Mouse (Mus musculus): ENCODE measurements around the gene Bcas3. TPM values are rescaled to one million over a fixed set of nuclear protein-coding genes. Genes with fewer than 3 reads are reported as not detected.

Bcas3 gene
- polyA plus RNA-seq, 1 experiment from 2014 or later: 16.6 TPM

DNA sequence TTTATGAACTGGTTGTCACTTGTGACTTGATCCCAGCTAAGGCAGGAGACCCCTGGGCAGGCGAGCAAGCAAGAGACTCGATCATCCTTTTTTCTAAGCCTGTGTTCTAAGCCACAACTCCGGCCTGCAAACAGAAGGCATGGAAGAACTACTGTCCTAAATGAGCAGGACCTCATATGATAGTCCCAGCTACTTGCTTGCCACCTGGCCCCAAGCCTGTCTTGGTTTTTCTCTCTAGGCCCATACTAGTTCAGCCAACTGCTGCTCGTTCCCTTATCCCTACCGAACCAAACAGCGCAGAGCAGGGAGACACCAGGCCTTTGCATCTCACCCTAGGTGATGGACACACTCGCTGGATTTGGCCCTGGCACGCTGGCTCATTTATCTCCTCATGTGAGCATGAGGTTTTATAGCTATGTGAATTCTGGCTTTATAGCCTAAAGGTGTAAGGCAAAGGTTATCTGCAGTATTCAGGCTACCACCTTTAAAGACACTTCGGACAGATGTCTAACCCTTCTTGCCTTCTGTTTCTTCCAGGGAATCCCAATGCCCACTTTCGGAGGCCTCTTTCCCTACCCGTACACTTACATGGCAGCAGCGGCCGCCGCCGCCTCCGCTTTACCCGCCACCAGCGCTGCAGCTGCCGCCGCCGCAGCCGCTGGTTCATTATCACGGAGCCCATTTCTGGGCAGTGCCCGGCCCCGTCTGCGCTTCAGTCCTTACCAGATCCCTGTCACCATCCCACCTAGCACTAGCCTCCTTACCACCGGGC lies 487.2 kb downstream of the Bcas3 start:
- Histone ChIP-seq H3K36me3 (no peaks in the 10 kb centered on the region), H3K27ac (peak overlapping the region; percentile 0; the same call in 1 of the 2 replicates), H3K9ac (peak overlapping the region; percentile 39; the same call in 1 of the 2 replicates), H3K4me2 (peak overlapping the region; percentile 51), H3K9me3 (replicated peaks) (no peaks in the 10 kb centered on the region), H3K27me3 (peaks cover 84% of the 10 kb centered on the region), H3K4me1 (replicated peaks) (peaks cover 57% of the 10 kb centered on the region), H3K4me3 (peak overlapping the region; percentile 64)
- 25% methylated on average over 27 of the region's 27 CpGs for WGBS
- ATAC-seq (replicated peaks; ENCODE audit: insufficient number of reproducible peaks, insufficient read depth, low FRiP score, low read depth): no peak

DNA sequence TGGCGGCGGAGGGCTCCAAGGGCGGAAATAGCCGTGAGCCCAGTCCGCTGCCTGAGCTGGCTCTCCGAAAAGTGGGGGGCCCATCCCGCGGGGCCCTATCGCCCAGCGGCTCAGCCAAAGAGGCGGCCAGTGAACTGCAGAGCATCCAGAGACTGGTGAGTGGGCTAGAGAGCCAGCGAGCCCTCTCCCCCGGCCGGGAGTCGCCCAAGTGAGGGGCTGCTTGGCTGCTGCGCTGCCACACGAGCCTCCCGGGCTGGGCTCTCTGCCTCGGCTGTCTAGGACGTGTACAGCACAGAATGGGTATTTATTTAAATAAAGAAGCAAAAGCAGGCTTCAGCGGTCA lies 487.8 kb downstream of the Bcas3 start:
- Histone ChIP-seq H3K4me1 (replicated peaks) (peaks cover 57% of the 10 kb centered on the region), H3K4me2 (peak overlapping the region; percentile 51), H3K4me3 (peak overlapping the region; percentile 64), H3K9ac (peak overlapping the region; percentile 39; the same call in 1 of the 2 replicates), H3K27me3 (peaks cover 83% of the 10 kb centered on the region), H3K36me3 (no peaks in the 10 kb centered on the region), H3K27ac (0 out of 2 replicates have a peak overlapping the region, but pooled peaks have one; percentile 6), H3K9me3 (replicated peaks) (no peaks in the 10 kb centered on the region)
- no peak for ATAC-seq (replicated peaks; ENCODE audit: insufficient number of reproducible peaks, insufficient read depth, low FRiP score, low read depth)
- 24% methylated on average over 21 of the region's 21 CpGs for WGBS

DNA sequence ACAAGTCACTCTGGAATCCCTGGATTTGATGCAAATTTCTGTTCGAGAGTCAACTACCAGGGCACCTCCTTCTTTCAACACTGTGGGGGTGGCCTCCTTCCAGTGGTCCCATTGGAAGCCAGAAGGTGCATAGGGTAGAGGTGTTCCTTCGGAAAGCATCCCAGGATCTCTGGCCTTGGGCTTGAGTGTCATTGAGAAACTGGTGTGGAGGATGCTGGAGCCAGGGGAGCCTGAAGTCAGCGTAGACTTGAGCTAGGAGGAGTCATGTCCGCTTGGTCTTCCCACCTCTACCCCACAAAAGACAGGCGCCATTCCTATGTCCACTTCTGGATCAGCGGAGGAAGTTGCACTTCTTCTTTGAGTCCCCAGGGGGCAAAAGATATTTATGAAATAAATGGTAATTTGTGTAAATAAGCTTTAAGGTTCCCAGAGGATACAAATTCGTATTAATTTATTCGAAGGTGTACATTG lies 488.3 kb downstream of the Bcas3 start:
- Histone ChIP-seq H3K4me3 (peak overlapping the region; percentile 64), H3K36me3 (no peaks in the 10 kb centered on the region), H3K27me3 (peaks cover 83% of the 10 kb centered on the region), H3K4me2 (peak overlapping the region; percentile 94; the same call in 1 of the 2 replicates), H3K27ac (peak overlapping the region; percentile 6; the same call in 1 of the 2 replicates), H3K4me1 (replicated peaks) (peaks cover 57% of the 10 kb centered on the region), H3K9me3 (replicated peaks) (no peaks in the 10 kb centered on the region), H3K9ac (peak overlapping the region; percentile 39; the same call in 1 of the 2 replicates)
- 31% methylated on average over 8 of the region's 8 CpGs for WGBS
- ATAC-seq (replicated peaks; ENCODE audit: insufficient number of reproducible peaks, insufficient read depth, low FRiP score, low read depth): no peak

DNA sequence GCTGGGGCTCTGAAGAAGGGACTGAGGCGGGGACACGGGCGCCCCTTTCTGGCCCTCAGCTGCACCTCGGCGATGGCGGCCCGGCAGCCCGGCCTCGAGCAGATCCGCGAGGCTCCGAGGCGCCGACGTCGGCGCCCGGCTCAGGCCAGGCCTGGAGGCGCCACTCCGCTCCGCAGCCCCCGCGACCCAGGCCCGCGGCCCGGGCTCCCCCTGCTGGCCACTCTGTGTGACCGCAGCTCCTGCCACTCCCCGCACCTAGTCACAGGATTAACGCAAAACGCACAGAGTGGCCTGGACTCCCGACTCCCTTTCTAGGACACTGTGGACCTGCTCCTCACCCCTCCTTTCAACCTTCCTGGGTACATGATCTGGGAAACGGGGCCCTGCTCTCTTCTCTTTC lies 489.0 kb downstream of the Bcas3 start:
- Histone ChIP-seq H3K36me3 (no peaks in the 10 kb centered on the region), H3K9me3 (replicated peaks) (no peaks in the 10 kb centered on the region), H3K4me1 (replicated peaks) (peaks cover 54% of the 10 kb centered on the region), H3K27me3 (peaks cover 80% of the 10 kb centered on the region), H3K9ac (peak overlapping the region; percentile 37; the same call in 1 of the 2 replicates), H3K4me3 (peak overlapping the region; percentile 64), H3K4me2 (peak overlapping the region; percentile 94), H3K27ac (no peak overlapping the region)
- peak; percentile 37; the same call in 1 of the 2 replicates for ATAC-seq (replicated peaks; ENCODE audit: insufficient number of reproducible peaks, insufficient read depth, low FRiP score, low read depth)
- WGBS: under 1% methylated on average over 30 of the region's 32 CpGs

DNA sequence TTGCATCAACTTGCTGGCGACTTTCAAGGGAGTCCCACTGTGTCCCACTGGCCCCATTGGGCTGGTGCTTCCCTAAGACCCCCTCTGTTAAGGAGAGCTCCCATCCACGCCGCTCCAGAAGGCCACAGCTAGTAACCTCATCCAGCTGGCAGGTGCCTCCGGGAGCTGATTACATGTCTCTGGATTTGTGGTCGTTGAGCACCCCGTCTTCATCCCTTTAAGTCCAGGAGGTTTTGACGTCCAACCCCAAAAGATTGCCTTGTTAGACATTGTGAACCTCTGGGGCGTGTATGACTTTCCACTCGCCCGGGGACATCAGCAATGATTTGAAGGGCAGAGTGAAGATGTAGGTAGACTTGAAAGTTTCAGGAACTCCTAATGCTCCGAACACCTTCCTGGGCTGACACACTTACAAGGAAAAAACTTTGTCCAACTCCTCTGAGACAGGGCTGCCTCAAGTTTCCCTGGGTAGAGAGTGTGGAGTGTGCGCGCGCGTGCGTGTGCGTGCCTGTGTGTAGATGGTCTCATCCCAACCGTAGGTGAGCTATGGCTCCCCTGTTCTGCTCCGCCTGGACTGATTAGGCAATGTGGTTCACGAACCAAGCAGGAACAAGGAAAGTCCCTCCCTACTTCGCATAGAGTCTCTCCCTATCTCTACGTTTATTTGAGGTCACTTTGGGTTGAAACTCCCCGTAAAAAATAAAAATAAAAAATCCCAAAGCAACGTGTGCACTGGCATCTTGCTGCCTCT lies 489.8 kb downstream of the Bcas3 start:
- peak overlapping the region; percentile 94 for H3K4me2 ChIP-seq
- WGBS: 8% methylated on average over 24 of the region's 24 CpGs
- peaks cover 46% of the 10 kb centered on the region for H3K4me1 ChIP-seq (replicated peaks)
- H3K27ac ChIP-seq: peak overlapping the region; percentile 49
- peak overlapping the region; percentile 66; the same call in 1 of the 2 replicates for H3K9ac ChIP-seq
- H3K36me3 ChIP-seq: no peaks in the 10 kb centered on the region
- H3K27me3 ChIP-seq: peaks cover 74% of the 10 kb centered on the region
- H3K9me3 ChIP-seq (replicated peaks): no peaks in the 10 kb centered on the region
- no peak for ATAC-seq (replicated peaks; ENCODE audit: insufficient number of reproducible peaks, insufficient read depth, low FRiP score, low read depth)
- peak overlapping the region; percentile 64 for H3K4me3 ChIP-seq

DNA sequence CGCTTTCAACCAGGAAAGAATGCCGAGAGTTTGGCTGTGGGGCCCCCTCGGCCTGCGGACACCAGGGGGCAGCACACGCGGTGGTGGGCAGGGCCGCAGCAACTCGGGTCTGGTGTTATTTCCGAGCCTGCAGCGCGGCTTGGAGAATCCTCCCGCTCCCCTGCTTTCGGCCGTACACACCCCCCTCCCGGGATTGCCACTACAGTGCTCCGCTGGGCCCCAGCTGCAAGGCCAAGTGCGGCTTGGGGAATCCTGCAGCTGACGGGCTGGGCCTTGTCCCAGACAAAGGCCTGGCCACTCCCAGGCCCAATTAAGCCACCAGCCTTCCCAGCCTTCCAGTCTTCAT lies 490.4 kb downstream of the Bcas3 start:
- H3K27me3 ChIP-seq: peaks cover 73% of the 10 kb centered on the region
- H3K36me3 ChIP-seq: no peaks in the 10 kb centered on the region
- peak overlapping the region; percentile 49 for H3K27ac ChIP-seq
- peak overlapping the region; percentile 64 for H3K4me3 ChIP-seq
- peak; percentile 42; the same call in 1 of the 2 replicates for ATAC-seq (replicated peaks; ENCODE audit: insufficient number of reproducible peaks, insufficient read depth, low FRiP score, low read depth)
- no peaks in the 10 kb centered on the region for H3K9me3 ChIP-seq (replicated peaks)
- peak overlapping the region; percentile 94 for H3K4me2 ChIP-seq
- peaks cover 40% of the 10 kb centered on the region for H3K4me1 ChIP-seq (replicated peaks)
- H3K9ac ChIP-seq: peak overlapping the region; percentile 66
- WGBS: under 1% methylated on average over 18 of the region's 18 CpGs

DNA sequence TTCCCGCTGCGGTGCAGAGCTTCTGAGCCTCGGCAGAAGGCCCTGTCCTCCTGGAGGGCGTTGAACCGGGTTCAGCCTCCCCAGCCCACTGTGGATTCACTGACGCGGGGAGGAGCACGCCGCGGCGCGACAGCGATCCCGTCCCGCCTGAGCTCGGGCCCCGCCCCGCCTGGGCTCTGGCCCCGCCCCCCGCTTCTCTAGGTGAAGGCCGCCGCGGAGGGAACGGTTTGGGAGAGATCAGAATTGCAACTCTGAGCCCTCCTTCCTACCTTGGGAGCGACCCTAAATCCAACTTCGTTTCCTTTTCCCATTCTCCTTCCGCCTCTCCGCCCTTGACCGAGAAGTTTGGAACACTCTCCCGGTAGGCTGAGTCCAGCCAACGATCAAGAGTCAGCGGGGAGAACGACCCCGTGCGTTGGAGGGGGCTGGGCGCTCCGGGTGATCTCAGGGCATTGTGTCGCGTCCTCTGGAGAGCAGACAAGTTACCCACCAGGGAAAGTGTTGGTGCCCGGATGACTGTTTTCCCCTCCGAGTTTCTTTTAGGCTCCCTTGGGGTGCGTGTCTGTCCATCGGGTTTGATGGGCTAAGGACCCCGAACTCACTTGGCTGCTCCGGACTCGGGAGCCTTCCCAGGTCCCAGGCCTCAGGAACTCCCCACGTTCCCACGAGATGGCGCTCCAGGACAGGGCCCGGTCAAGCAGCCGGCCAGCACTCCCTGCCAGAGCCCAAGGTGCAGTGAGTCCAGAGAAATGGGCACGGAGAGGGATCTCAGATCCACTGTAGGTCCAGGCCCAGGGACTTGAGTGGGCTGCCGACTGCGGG lies 491.4 kb downstream of the Bcas3 start:
- Histone ChIP-seq H3K27me3 (peaks cover 63% of the 10 kb centered on the region), H3K4me2 (peak overlapping the region; percentile 94), H3K4me1 (replicated peaks) (peaks cover 42% of the 10 kb centered on the region), H3K9ac (peak overlapping the region; percentile 66), H3K4me3 (peak overlapping the region; percentile 64), H3K9me3 (replicated peaks) (no peaks in the 10 kb centered on the region), H3K36me3 (no peaks in the 10 kb centered on the region), H3K27ac (peak overlapping the region; percentile 49)
- under 1% methylated on average over 54 of the region's 54 CpGs for WGBS
- ATAC-seq (replicated peaks; ENCODE audit: insufficient number of reproducible peaks, insufficient read depth, low FRiP score, low read depth): peak; percentile 70

DNA sequence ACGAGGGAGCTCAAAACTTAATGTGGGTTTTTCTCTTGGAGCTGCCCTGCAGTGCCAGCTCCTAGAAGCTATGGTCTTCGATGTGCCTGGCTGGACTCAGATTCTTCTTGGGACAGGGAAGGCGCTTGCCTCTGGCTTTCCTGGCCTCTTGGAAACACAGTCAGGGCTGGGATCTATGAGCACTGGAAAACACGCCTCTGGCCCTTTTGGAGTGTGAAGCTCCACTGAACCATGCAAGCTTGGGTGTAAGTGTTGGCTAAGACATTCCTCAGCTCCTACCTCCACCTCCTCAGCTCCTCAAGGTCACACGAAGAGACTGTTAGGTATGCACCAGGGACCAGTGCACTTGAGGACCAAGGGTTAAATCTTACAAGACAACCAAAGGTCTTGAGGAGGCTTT lies 492.0 kb downstream of the Bcas3 start:
- Histone ChIP-seq H3K9ac (peak overlapping the region; percentile 66; the same call in 1 of the 2 replicates), H3K27ac (no peak overlapping the region), H3K9me3 (replicated peaks) (no peaks in the 10 kb centered on the region), H3K27me3 (peaks cover 58% of the 10 kb centered on the region), H3K4me3 (peak overlapping the region; percentile 64), H3K4me2 (peak overlapping the region; percentile 94), H3K4me1 (replicated peaks) (peaks cover 42% of the 10 kb centered on the region), H3K36me3 (no peaks in the 10 kb centered on the region)
- no peak for ATAC-seq (replicated peaks; ENCODE audit: insufficient number of reproducible peaks, insufficient read depth, low FRiP score, low read depth)
- 32% methylated on average over 5 of the region's 5 CpGs for WGBS

DNA sequence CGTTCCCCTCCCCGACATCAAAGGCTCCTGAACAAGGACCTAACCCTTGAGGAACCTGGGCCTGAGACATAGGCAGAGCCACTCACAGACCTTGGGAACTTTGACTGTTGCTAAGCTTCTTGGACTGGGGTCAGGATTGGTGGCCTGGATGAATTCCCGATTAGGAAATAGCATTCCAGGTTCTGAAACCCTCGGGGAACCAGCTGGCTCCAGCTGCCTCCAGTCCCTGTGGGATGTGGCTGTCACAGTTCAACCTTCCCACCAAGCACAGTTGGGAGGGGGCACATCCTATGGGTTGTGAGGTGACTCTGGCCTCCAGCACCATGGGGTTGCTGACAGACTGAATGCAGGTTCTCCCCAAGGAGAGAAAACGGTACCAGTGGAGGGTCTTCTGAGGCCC lies 493.0 kb downstream of the Bcas3 start:
- Histone ChIP-seq H3K4me3 (no peak overlapping the region), H3K9ac (no peak overlapping the region), H3K27me3 (peaks cover 51% of the 10 kb centered on the region), H3K4me2 (no peak overlapping the region), H3K4me1 (replicated peaks) (peaks cover 36% of the 10 kb centered on the region), H3K9me3 (replicated peaks) (no peaks in the 10 kb centered on the region), H3K27ac (no peak overlapping the region), H3K36me3 (no peaks in the 10 kb centered on the region)
- no peak for ATAC-seq (replicated peaks; ENCODE audit: insufficient number of reproducible peaks, insufficient read depth, low FRiP score, low read depth)
- 28% methylated on average over 5 of the region's 5 CpGs for WGBS

DNA sequence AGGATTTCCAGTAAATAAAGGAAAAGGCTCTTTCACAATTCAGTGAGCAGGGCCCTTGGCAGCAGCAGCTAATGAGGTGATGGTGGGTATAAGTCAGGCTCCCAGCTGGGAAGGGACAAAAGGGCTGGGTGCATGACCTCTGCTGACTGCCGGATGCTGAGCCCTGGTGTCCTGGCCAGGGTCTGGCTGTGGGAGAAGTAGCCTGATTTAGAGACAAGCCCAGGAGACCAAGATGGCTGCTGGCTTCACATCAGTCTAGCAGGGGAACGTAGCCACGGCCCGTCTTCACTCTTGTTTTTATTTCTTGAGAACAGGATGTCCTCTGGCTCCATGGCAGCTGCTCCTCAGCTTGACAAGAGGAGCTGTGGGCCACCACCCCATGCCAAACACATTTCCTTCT lies 493.5 kb downstream of the Bcas3 start:
- no peaks in the 10 kb centered on the region for H3K36me3 ChIP-seq
- no peak overlapping the region for H3K27ac ChIP-seq
- 49% methylated on average over 4 of the region's 4 CpGs for WGBS
- H3K4me2 ChIP-seq: no peak overlapping the region
- no peak overlapping the region for H3K9ac ChIP-seq
- no peak for ATAC-seq (replicated peaks; ENCODE audit: insufficient number of reproducible peaks, insufficient read depth, low FRiP score, low read depth)
- H3K4me1 ChIP-seq (replicated peaks): peaks cover 32% of the 10 kb centered on the region
- H3K27me3 ChIP-seq: peaks cover 45% of the 10 kb centered on the region
- no peaks in the 10 kb centered on the region for H3K9me3 ChIP-seq (replicated peaks)
- no peak overlapping the region for H3K4me3 ChIP-seq

DNA sequence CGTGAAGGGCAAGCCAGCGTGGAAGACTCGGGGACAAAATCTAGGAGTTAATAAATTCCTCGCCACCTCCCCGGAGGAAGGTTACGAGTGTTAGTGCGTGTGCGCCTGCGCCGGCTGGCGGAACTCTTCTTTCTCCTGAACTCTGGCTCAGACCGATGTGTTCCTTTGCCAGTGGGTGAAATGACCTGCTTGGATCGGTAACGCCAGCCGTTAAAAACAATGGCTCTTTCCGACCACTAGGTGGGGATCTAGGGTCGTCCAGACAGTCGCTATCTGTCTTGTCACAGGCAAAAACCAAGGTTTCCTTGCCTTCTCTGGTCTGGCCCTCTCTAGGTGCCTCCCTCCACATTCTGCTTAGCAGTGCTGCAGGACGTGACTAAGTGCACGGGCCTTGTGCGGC lies 496.1 kb downstream of the Bcas3 start:
- Histone ChIP-seq H3K4me2 (peak overlapping the region; percentile 66), H3K4me3 (peak overlapping the region; percentile 39), H3K36me3 (no peaks in the 10 kb centered on the region), H3K9ac (peak overlapping the region; percentile 43), H3K27ac (no peak overlapping the region), H3K4me1 (replicated peaks) (peaks cover 10% of the 10 kb centered on the region), H3K9me3 (replicated peaks) (no peaks in the 10 kb centered on the region), H3K27me3 (peaks cover 30% of the 10 kb centered on the region)
- ATAC-seq (replicated peaks; ENCODE audit: insufficient number of reproducible peaks, insufficient read depth, low FRiP score, low read depth): no peak
- WGBS: 3% methylated on average over 21 of the region's 21 CpGs

Measured in heart, embryonic 15.5 days (tissue).